Mouse (Mus musculus) heart, adult 9 months (tissue): ENCODE results near the gene Muc15.

Experiments used
- DNase-seq, 2 experiments: peaks; one replicate each; pipeline ENCODE4 v3.0.0; 2022; ENCODE audit warnings: low spot score in 2 of 2

Gene Muc15

GRCm38 (mm10) chr2:110721290-110721753, at the start of gene Muc15:
TSS of gene Muc15 (plus strand) at chr2:110721340.
- DNase-seq = no peak

- DNase-seq = no peak
Observed at GRCm38 (mm10) chr2:110709436-110709835, 11.7 kb upstream of the Muc15 start.

GRCm38 (mm10) chr2:110710055-110710720, 11.0 kb upstream of the Muc15 start:
- DNase-seq = peak; percentile 13 to 35

GRCm38 (mm10) chr2:110719051-110719450, 2.1 kb upstream of the Muc15 start:
- no peak for DNase-seq

- DNase-seq = no peak
Observed at GRCm38 (mm10) chr2:110722208-110722607, 1.1 kb downstream of the Muc15 start.

GRCm38 (mm10) chr2:110726106-110726505, 5.0 kb downstream of the Muc15 start:
- no peak for DNase-seq

- no peak for DNase-seq
Observed at GRCm38 (mm10) chr2:110737236-110737635, 16.1 kb downstream of the Muc15 start.

GRCm38 (mm10) chr2:110737981-110738380, 16.8 kb downstream of the Muc15 start:
- no peak for DNase-seq

- no peak for DNase-seq
Observed at GRCm38 (mm10) chr2:110739781-110740180, 18.6 kb downstream of the Muc15 start.

- no peak for DNase-seq
Observed at GRCm38 (mm10) chr2:110740493-110740892, 19.4 kb downstream of the Muc15 start.

GRCm38 (mm10) chr2:110757556-110757955, 36.4 kb downstream of the Muc15 start:
- DNase-seq = no peak

GRCm38 (mm10) chr2:110759434-110759833, 38.3 kb downstream of the Muc15 start:
- DNase-seq = no peak

- no peak for DNase-seq
Observed at GRCm38 (mm10) chr2:110787396-110787795, 66.3 kb downstream of the Muc15 start.
